Mouse (Mus musculus) heart, embryonic 11.5 days (tissue): Measurements from ENCODE around the gene Rhoc. TPM values are rescaled to one million over a fixed set of nuclear protein-coding genes. Genes with fewer than 3 reads are reported as not detected.

Experiments used
- ATAC-seq: fragments of 200-750 bp; cut with Nextera tagmentation; replicated peaks from 2 replicates; pipeline ENCODE4 v1.8.0; 2017; ENCODE audit warnings: moderate library complexity; ENCODE audit not compliant: insufficient number of reproducible peaks, low FRiP score, low TSS enrichment
- H3K27ac ChIP-seq: fragments of 300-500 bp; sonication (generic); 2 replicates; pipeline ENCODE4 v1.5.1; 2014; ENCODE audit warnings: mild to moderate bottlenecking, low read depth, low read length
- H3K27me3 ChIP-seq: fragments of 300-500 bp; sonication (generic); 2 replicates; pipeline ENCODE4 v1.6.1; 2014; ENCODE audit warnings: mild to moderate bottlenecking, low read length, mixed read lengths; ENCODE audit not compliant: control insufficient read depth, insufficient read depth
- H3K36me3 ChIP-seq: fragments of 300-500 bp; sonication (generic); 2 replicates; pipeline ENCODE4 v1.6.1; 2014; ENCODE audit warnings: mild to moderate bottlenecking, low read length, moderate library complexity, mixed read lengths; ENCODE audit not compliant: control insufficient read depth, insufficient read depth
- H3K4me1 ChIP-seq: fragments of 300-500 bp; sonication (generic); 2 replicates; pipeline ENCODE4 v1.6.1; 2014; ENCODE audit warnings: low read length; ENCODE audit not compliant: control insufficient read depth, insufficient read depth
- H3K4me2 ChIP-seq: fragments of 300-500 bp; sonication (generic); 2 replicates; pipeline ENCODE4 v1.6.1; 2014; ENCODE audit warnings: mild to moderate bottlenecking, moderate library complexity
- H3K4me3 ChIP-seq: fragments of 300-500 bp; sonication (generic); 2 replicates; pipeline ENCODE4 v1.5.1; 2014; ENCODE audit warnings: low read depth, low read length
- H3K9ac ChIP-seq: fragments of 300-500 bp; sonication (generic); 2 replicates; pipeline ENCODE4 v1.6.1; 2014; ENCODE audit warnings: mild to moderate bottlenecking, low read depth, low read length, moderate library complexity
- H3K9me3 ChIP-seq: fragments of 300-500 bp; sonication (generic); replicated peaks from 2 replicates; pipeline ENCODE4 v1.6.1; 2016; ENCODE audit warnings: low read length; ENCODE audit not compliant: control insufficient read depth
- WGBS: fragments of 180-500 bp; shearing (Covaris S2); extraction: QIAGEN DNeasy Blood & Tissue Kit; methylation state at CpG from one replicate; pipeline ENCODE4 v1.1.7; 2014; ENCODE audit not compliant: insufficient replicate concordance; 5-methylcytosine and 5-hydroxymethylcytosine counted together
- polyA plus RNA-seq: library from polyadenylated mRNA; unstranded; fragments of >200 nt; fragmentation: Nextera tagmentation; extraction: Ambion mirVana; gene quantifications from 2 replicates; pipeline ENCODE4 v1.2.1, GENCODE M21; 2014

Gene Rhoc
- polyA plus RNA-seq, 1 experiment from 2014 or later: 242 TPM

GRCm38 (mm10) chr3:104814746-104815145 is 26.6 kb downstream of the Rhoc start:
- WGBS: 97% methylated on average over 1 of the region's 1 CpGs

GRCm38 (mm10) chr3:104815346-104815745 is 27.2 kb downstream of the Rhoc start:
- no peak for ATAC-seq
- no peak overlapping the region for H3K4me3 ChIP-seq
- no peaks in the 10 kb centered on the region for H3K9me3 ChIP-seq
- no peaks in the 10 kb centered on the region for H3K36me3 ChIP-seq
- 93% methylated on average over 2 of the region's 2 CpGs for WGBS
- H3K4me1 ChIP-seq: peaks cover 20% of the 10 kb centered on the region
- no peak overlapping the region for H3K27ac ChIP-seq
- H3K27me3 ChIP-seq: no peaks in the 10 kb centered on the region
- H3K9ac ChIP-seq: no peak overlapping the region
- H3K4me2 ChIP-seq: no peak overlapping the region

More at GRCm38 (mm10) chr3:104814746-104815145, 26.6 kb downstream of the Rhoc start:
- Histone ChIP-seq H3K27me3 (no peaks in the 10 kb centered on the region), H3K9me3 (no peaks in the 10 kb centered on the region), H3K36me3 (no peaks in the 10 kb centered on the region), H3K27ac (no peak overlapping the region), H3K4me3 (no peak overlapping the region), H3K4me2 (no peak overlapping the region), H3K9ac (no peak overlapping the region), H3K4me1 (peaks cover 19% of the 10 kb centered on the region)
- ATAC-seq: no peak

- ATAC-seq: no peak
- no peaks in the 10 kb centered on the region for H3K9me3 ChIP-seq
- H3K4me2 ChIP-seq: no peak overlapping the region
- H3K36me3 ChIP-seq: peaks cover 3% of the 10 kb centered on the region; the same call in 1 of the 2 replicates
- no peak overlapping the region for H3K4me3 ChIP-seq
- H3K4me1 ChIP-seq: peaks cover 20% of the 10 kb centered on the region
- no peak overlapping the region for H3K27ac ChIP-seq
- no peaks in the 10 kb centered on the region for H3K27me3 ChIP-seq
- no peak overlapping the region for H3K9ac ChIP-seq
- 96% methylated on average over 7 of the region's 7 CpGs for WGBS
These were observed 28.0 kb downstream of the Rhoc start for GRCm38 (mm10) chr3:104816130-104816529.

- Histone ChIP-seq H3K9me3 (no peaks in the 10 kb centered on the region), H3K4me3 (peak overlapping the region; percentile 95), H3K36me3 (peaks cover 3% of the 10 kb centered on the region; the same call in 1 of the 2 replicates), H3K27me3 (no peaks in the 10 kb centered on the region), H3K4me2 (peak overlapping the region; percentile 79), H3K27ac (peak overlapping the region; percentile 96), H3K9ac (peak overlapping the region; percentile 97), H3K4me1 (peaks cover 20% of the 10 kb centered on the region)
- peak; percentile 44 for ATAC-seq
- WGBS: under 1% methylated on average over 35 of the region's 46 CpGs
These were observed 29.4 kb downstream of the Rhoc start for GRCm38 (mm10) chr3:104817481-104817990.

GRCm38 (mm10) chr3:104817991-104818748 is 30.0 kb downstream of the Rhoc start, which contains the start of gene Mov10:
Mov10 (minus strand) TSS chr3:104818563.
- H3K9ac ChIP-seq: peak within 1 kb of the TSS; percentile 97
- H3K4me1 ChIP-seq: peaks cover 20% of the 10 kb centered on the region
- WGBS: under 1% methylated on average over 40 of the region's 40 CpGs
- H3K4me3 ChIP-seq: peak within 1 kb of the TSS; percentile 95
- H3K9me3 ChIP-seq: no peaks in the 10 kb centered on the region
- peak within 1 kb of the TSS; percentile 79 for H3K4me2 ChIP-seq
- peaks cover 3% of the 10 kb centered on the region; the same call in 1 of the 2 replicates for H3K36me3 ChIP-seq
- H3K27ac ChIP-seq: peak within 1 kb of the TSS; percentile 96
- no peaks in the 10 kb centered on the region for H3K27me3 ChIP-seq
- peak; percentile 83 for ATAC-seq

GRCm38 (mm10) chr3:104818749-104819134 is 30.6 kb downstream of the Rhoc start:
- Histone ChIP-seq H3K9me3 (no peaks in the 10 kb centered on the region), H3K36me3 (peaks cover 3% of the 10 kb centered on the region; the same call in 1 of the 2 replicates), H3K4me3 (peak overlapping the region; percentile 95), H3K27me3 (no peaks in the 10 kb centered on the region), H3K4me2 (peak overlapping the region; percentile 79), H3K27ac (peak overlapping the region; percentile 96), H3K9ac (peak overlapping the region; percentile 97), H3K4me1 (peaks cover 20% of the 10 kb centered on the region)
- WGBS: 3% methylated on average over 3 of the region's 3 CpGs
- ATAC-seq: no peak

- no peak overlapping the region; the same call in 1 of the 2 replicates for H3K27ac ChIP-seq
- no peaks in the 10 kb centered on the region for H3K27me3 ChIP-seq
These were observed 32.3 kb downstream of the Rhoc start for GRCm38 (mm10) chr3:104820426-104820825.

GRCm38 (mm10) chr3:104822413-104822812 is 34.2 kb downstream of the Rhoc start:
- ATAC-seq: no peak
- WGBS: 87% methylated on average over 3 of the region's 3 CpGs
- no peak overlapping the region for H3K27ac ChIP-seq

More at GRCm38 (mm10) chr3:104820426-104820825, 32.3 kb downstream of the Rhoc start:
- Histone ChIP-seq H3K36me3 (peaks cover 3% of the 10 kb centered on the region; the same call in 1 of the 2 replicates), H3K4me1 (peaks cover 20% of the 10 kb centered on the region), H3K9me3 (no peaks in the 10 kb centered on the region), H3K4me3 (no peak overlapping the region), H3K4me2 (no peak overlapping the region), H3K9ac (no peak overlapping the region)
- 71% methylated on average over 1 of the region's 1 CpGs for WGBS
- no peak for ATAC-seq

More at GRCm38 (mm10) chr3:104822413-104822812, 34.2 kb downstream of the Rhoc start:
- Histone ChIP-seq H3K4me1 (peaks cover 12% of the 10 kb centered on the region), H3K4me2 (no peak overlapping the region), H3K9ac (no peak overlapping the region), H3K4me3 (no peak overlapping the region), H3K9me3 (no peaks in the 10 kb centered on the region), H3K27me3 (no peaks in the 10 kb centered on the region), H3K36me3 (peaks cover 3% of the 10 kb centered on the region; the same call in 1 of the 2 replicates)
